Mouse (Mus musculus) CD8-positive naive resting alpha-beta T cell, adult 57 days (primary cell): ENCODE results near the gene Sbf2. TPM values are rescaled to one million over a fixed set of nuclear protein-coding genes. Genes with fewer than 3 reads are reported as not detected.

ENCODE experiments used
- total RNA-seq: library from RNA; stranded (reverse); gene quantifications from one replicate; pipeline ENCODE4 v1.2.4, GENCODE M21; 2023

The Sbf2 gene
- total RNA-seq: 9.0 TPM

GRCm38 (mm10) chr7:110614133-110615063 is at the start of gene Sbf2:
TSS of gene Sbf2 (minus strand) at chr7:110614922.

DNA sequence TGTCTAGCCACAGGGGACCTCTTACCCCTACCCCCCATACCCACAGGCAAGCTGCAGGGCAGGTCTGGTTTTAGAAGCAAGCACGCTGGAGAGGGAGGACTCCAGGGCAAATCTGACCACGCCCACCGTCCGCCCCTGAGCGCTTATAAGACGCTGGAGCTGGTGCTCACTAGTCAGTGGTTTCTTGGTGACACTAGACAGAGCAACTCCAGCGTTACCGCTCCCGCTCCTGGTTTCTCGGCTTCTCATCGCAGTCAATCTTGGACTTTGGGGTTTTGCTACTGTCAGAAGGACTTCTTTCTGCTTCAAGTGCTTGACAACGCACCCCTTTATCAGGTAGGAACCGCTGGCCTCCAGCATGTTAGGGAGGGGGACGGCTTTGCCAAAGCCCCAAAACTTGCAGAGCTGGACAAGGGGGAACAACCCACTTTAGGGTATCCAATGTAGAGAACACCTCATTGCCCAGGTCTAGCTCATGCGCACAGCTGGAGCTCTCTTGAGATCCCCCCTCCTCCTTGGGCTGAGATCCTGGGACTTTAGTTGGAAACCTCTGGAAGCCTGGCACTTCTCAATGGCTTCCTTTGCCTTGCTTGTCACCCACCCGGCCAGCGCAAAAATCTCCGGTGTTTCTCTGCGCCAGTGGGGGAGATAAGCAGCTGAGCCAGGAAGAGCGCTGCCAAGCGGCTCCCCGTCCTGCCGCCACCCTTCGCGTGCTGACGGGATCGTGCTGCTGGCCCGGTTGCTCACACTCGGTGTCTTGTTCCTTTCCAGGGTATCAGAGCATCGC is 13.0 kb upstream of the Sbf2 start, which contains the start of gene Adm:
Gene Adm, plus strand, starts transcription at position 176 of the 787 bp plus-strand sequence.

Other genes with a start within 250 kb of the Sbf2 start
- gene Adm, start 12.7 kb upstream of the Sbf2 start, total RNA-seq: not detected
- gene Ampd3, start 153.3 kb upstream of the Sbf2 start, total RNA-seq: 9.2 TPM
- 20.1 TPM for gene Rnf141, start 229.5 kb upstream of the Sbf2 start, total RNA-seq
- not detected for gene Lyve1, start 248.3 kb upstream of the Sbf2 start, total RNA-seq